In the genomic region with DNA sequence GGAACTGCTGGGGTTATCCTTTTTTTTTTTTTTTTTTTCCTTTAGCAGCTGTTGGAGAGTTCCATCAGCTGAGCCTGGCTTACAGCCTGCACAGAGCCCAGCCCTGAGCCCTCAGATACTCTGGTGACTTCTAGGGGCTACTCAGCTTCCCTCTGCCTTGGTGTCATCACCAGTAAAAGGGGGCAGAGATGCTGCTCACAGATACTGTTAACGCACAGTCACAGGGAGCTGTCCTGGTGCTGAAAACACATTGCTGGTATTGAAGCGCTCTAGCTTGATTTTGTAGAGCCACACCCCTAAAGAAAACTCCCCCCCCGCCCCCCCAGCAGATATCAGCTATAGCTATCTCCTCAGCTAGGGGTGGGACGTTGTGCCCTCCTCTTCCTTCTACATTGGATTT, we compare ENCODE assay signal across 10 mouse cellular contexts.
DNase-seq lines count a peak whose midpoint lies in the region; ATAC-seq lines count a peak whose summit lies in the region.
"Had no signal": no experiment of that assay in that cellular context is flagged by ENCODE, and none has a peak within 500 bp of the region (broad histone marks: within the 10 kb centered on the region; RNA-seq: fewer than 3 reads in every experiment).

No protein-coding gene starts in this region.

- H3K9me3 ChIP-seq in liver, embryonic 11.5 days (ENCODE audit: control insufficient read depth, low read length): no peaks in the 10 kb centered on the region
- H3K9me3 ChIP-seq: embryonic facial prominence, embryonic 15.5 days; heart, embryonic 15.5 days had no signal

- H3K4me3 ChIP-seq in liver, embryonic 11.5 days (ENCODE audit: low read depth, low read length): no peak overlapping the region
- H3K4me3 ChIP-seq: embryonic facial prominence, embryonic 15.5 days; heart, embryonic 15.5 days had no signal

- DNase-seq in liver (peak; percentile 29), NIH3T3 (ENCODE audit: low read depth) (peak; percentile 62)
- no peak for DNase-seq in liver, embryonic 11.5 days (ENCODE audit: low spot score)
- DNase-seq in c-Kit-positive CD71-negative TER-119-negative erythroid progenitor cells, embryonic 14.5 days (ENCODE audit: low read depth): peak; percentile 32
- DNase-seq in frontal cortex, postnatal 14 days (ENCODE audit: low spot score in 2 of 2): no peak

- H3K36me3 ChIP-seq in liver, embryonic 11.5 days (ENCODE audit: control insufficient read depth, insufficient read depth, low read length): no peaks in the 10 kb centered on the region
- H3K36me3 ChIP-seq: embryonic facial prominence, embryonic 15.5 days; heart, embryonic 15.5 days had no signal

- H3K27ac ChIP-seq in liver, embryonic 11.5 days (ENCODE audit: low read depth, low read length): no peak overlapping the region
- H3K27ac ChIP-seq: embryonic facial prominence, embryonic 15.5 days; heart, embryonic 15.5 days had no signal

- no peak; the same call in 1 of the 2 replicates for ATAC-seq in liver, embryonic 11.5 days (replicated peaks; ENCODE audit: low FRiP score)
- ATAC-seq in megakaryocyte progenitor cell, adult 5-6 weeks (replicated peaks; ENCODE audit: poor library complexity): peak; percentile 71
- ATAC-seq in CD4-positive, CD25-positive, alpha-beta regulatory T cell, adult 4 months: no peak
- ATAC-seq: activated CD4-positive, CD25-positive, alpha-beta regulatory T cell, adult 4 months had no signal

- H3K4me1 ChIP-seq in liver, embryonic 11.5 days (replicated peaks; ENCODE audit: control insufficient read depth, insufficient read depth, low read length): no peaks in the 10 kb centered on the region
- H3K4me1 ChIP-seq: embryonic facial prominence, embryonic 15.5 days; heart, embryonic 15.5 days had no signal

- H3K27me3 ChIP-seq in liver, embryonic 11.5 days (replicated peaks; ENCODE audit: control insufficient read depth, insufficient read depth, low read length): no peaks in the 10 kb centered on the region
- H3K27me3 ChIP-seq: embryonic facial prominence, embryonic 15.5 days; heart, embryonic 15.5 days had no signal

- WGBS in liver, embryonic 11.5 days: 7% methylated on average over 4 of the region's 4 CpGs

- no peak overlapping the region for H3K9ac ChIP-seq in liver, embryonic 11.5 days (ENCODE audit: low read depth, low read length)
- H3K9ac ChIP-seq: embryonic facial prominence, embryonic 15.5 days; heart, embryonic 15.5 days had no signal

- H3K4me2 ChIP-seq in liver, embryonic 11.5 days: no peak overlapping the region
- H3K4me2 ChIP-seq: embryonic facial prominence, embryonic 15.5 days; heart, embryonic 15.5 days had no signal

Comparison
In these comparisons a context has a peak if more than half of its experiments do, and no peak if none do; other contexts are left out.
1. DNase-seq: peak in liver (single experiment), NIH3T3 (single experiment) and c-Kit-positive CD71-negative TER-119-negative erythroid progenitor cells, embryonic 14.5 days (single experiment); none in liver, embryonic 11.5 days (single experiment) and frontal cortex, postnatal 14 days (0 of 2).